Mouse (Mus musculus): ENCODE data around the gene Stip1. TPM values are rescaled to one million over a fixed set of nuclear protein-coding genes. Genes with fewer than 3 reads are reported as not detected.
A peak's percentile ranks its signal among the peaks of the same experiment; 100 is the strongest.

Stip1 gene
- polyA plus RNA-seq, 1 experiment from 2014 or later: 255 TPM

DNA sequence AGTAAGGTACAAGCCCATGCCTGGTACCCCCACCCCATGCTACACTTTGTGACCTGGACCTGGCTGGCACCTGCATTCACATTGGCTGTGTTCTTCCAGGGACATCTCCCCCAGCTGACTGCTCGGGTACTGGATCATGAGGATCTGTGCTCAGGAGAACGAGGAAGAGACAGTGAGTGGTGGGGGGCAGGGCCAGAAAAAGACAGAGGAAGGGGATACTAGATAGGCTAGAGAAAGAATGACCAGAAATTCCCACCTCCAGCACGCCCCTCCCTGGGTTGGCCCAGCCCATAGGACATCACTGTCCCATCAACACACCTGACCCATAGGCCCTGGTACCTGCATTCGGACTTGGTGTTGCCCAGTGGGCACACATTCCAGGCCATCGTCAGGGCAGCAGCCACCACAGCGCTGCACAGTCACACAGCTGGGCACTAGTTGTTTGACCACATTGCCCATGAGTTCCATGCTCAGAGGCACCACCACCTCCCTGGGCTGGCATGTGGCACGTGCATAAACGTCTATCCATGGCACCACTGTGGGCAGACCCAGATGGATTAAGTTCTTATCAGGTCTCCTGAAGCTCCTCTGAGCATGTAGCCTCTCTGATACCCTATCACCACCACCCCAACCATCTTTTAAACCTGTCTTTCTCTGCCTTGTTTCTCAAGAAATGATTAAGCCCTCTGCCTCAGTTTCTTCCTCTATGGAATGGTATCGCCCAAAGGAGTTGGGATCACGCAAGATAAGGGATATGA, 53.6 kb downstream of the Stip1 start:
- ATAC-seq (ENCODE audit: insufficient read depth) (no peak), DNase-seq (no peak)
- Histone ChIP-seq H3K4me3 (ENCODE audit: low read depth, low read length) (peak overlapping the region; percentile 85), H3K9me3 (ENCODE audit: low read depth, low read length) (no peaks in the 10 kb centered on the region), H3K27me3 (ENCODE audit: insufficient read depth, low read length) (no peaks in the 10 kb centered on the region), H3K4me2 (peak overlapping the region; percentile 82), H3K27ac (ENCODE audit: low read depth) (no peak overlapping the region; the same call in 1 of the 2 replicates), H3K9ac (peak overlapping the region; percentile 83), H3K4me1 (ENCODE audit: insufficient read depth) (peaks cover under 1% of the 10 kb centered on the region), H3K36me3 (ENCODE audit: insufficient read depth) (peaks cover 33% of the 10 kb centered on the region)
- 75% methylated on average over 10 of the region's 10 CpGs for WGBS
- TF ChIP-seq CTCF (IDR thresholded peaks at IDR 0.05; ENCODE audit: low read depth): no peak

DNA sequence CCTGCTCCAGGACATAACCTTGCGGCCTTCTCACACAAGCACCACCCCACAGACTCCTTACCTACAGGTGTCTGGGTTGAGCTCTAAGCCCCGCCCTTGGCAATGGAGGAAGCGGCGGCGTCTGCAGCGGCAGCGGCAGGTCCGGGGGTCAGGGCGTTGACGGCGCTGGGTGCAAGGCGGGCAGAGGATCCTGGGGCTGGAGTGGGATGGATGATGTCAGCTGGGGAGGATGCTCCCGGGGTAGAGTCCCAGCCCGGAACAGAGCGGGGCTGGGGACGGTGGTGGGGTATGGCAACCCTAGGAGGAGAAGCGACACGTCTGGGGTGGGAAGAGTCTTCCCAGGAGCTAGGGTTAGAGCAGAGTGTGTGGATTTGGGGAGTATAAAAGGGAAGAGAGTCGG, 54.5 kb downstream of the Stip1 start:
- H3K36me3 ChIP-seq (ENCODE audit: insufficient read depth): peaks cover 33% of the 10 kb centered on the region
- peaks cover 4% of the 10 kb centered on the region for H3K4me1 ChIP-seq (ENCODE audit: insufficient read depth)
- DNase-seq (no peak), ATAC-seq (ENCODE audit: insufficient read depth) (no peak)
- TF ChIP-seq CTCF (IDR thresholded peaks at IDR 0.05; ENCODE audit: low read depth): no peak
- H3K9ac ChIP-seq: no peak overlapping the region
- H3K9me3 ChIP-seq (ENCODE audit: low read depth, low read length): no peaks in the 10 kb centered on the region
- no peak overlapping the region for H3K4me3 ChIP-seq (ENCODE audit: low read depth, low read length)
- H3K27me3 ChIP-seq (ENCODE audit: insufficient read depth, low read length): no peaks in the 10 kb centered on the region
- no peak overlapping the region for H3K4me2 ChIP-seq
- no peak overlapping the region for H3K27ac ChIP-seq (ENCODE audit: low read depth)
- WGBS: 85% methylated on average over 19 of the region's 19 CpGs

- Histone ChIP-seq H3K4me2 (no peak overlapping the region), H3K27ac (ENCODE audit: low read depth) (no peak overlapping the region), H3K36me3 (ENCODE audit: insufficient read depth) (peaks cover 35% of the 10 kb centered on the region), H3K4me3 (ENCODE audit: low read depth, low read length) (no peak overlapping the region), H3K9me3 (ENCODE audit: low read depth, low read length) (no peaks in the 10 kb centered on the region), H3K9ac (no peak overlapping the region), H3K27me3 (ENCODE audit: insufficient read depth, low read length) (no peaks in the 10 kb centered on the region), H3K4me1 (ENCODE audit: insufficient read depth) (peaks cover 9% of the 10 kb centered on the region)
- no peak for TF ChIP-seq CTCF (IDR thresholded peaks at IDR 0.05; ENCODE audit: low read depth)
- no peak for ATAC-seq (ENCODE audit: insufficient read depth)
- DNase-seq: no peak
- 95% methylated on average over 5 of the region's 5 CpGs for WGBS
Observed at GRCm38 (mm10) chr19:6983621-6984020, 56.1 kb downstream of the Stip1 start.

DNA sequence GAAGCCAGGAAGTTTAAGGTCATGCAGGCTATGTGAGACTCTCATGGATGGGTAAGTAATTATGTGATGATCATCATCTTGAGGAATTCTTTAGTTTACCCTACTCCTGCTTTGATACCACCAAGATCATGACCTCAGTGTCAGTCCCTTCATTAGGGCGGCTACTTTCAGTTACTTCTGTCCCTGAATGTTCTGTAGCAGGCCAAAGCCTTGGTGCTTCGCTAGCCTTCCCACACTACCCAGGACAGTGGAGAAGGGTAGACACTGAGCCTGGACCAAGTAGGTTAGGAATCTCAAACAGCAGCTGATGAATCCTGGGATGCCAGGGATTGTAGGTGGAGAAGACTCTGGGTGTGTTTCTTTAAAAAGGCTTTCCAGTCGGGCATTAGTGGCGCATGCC, 58.3 kb downstream of the Stip1 start:
- Histone ChIP-seq H3K27ac (ENCODE audit: low read depth) (no peak overlapping the region), H3K4me1 (ENCODE audit: insufficient read depth) (peaks cover 12% of the 10 kb centered on the region; the same call in 1 of the 2 replicates), H3K27me3 (ENCODE audit: insufficient read depth, low read length) (no peaks in the 10 kb centered on the region), H3K4me3 (ENCODE audit: low read depth, low read length) (no peak overlapping the region), H3K36me3 (ENCODE audit: insufficient read depth) (peaks cover 54% of the 10 kb centered on the region), H3K4me2 (peak overlapping the region; percentile 71), H3K9ac (no peak overlapping the region), H3K9me3 (ENCODE audit: low read depth, low read length) (no peaks in the 10 kb centered on the region)
- no peak for TF ChIP-seq CTCF (IDR thresholded peaks at IDR 0.05; ENCODE audit: low read depth)
- no peak for DNase-seq
- 92% methylated on average over 4 of the region's 4 CpGs for WGBS
- no peak for ATAC-seq (ENCODE audit: insufficient read depth)

DNA sequence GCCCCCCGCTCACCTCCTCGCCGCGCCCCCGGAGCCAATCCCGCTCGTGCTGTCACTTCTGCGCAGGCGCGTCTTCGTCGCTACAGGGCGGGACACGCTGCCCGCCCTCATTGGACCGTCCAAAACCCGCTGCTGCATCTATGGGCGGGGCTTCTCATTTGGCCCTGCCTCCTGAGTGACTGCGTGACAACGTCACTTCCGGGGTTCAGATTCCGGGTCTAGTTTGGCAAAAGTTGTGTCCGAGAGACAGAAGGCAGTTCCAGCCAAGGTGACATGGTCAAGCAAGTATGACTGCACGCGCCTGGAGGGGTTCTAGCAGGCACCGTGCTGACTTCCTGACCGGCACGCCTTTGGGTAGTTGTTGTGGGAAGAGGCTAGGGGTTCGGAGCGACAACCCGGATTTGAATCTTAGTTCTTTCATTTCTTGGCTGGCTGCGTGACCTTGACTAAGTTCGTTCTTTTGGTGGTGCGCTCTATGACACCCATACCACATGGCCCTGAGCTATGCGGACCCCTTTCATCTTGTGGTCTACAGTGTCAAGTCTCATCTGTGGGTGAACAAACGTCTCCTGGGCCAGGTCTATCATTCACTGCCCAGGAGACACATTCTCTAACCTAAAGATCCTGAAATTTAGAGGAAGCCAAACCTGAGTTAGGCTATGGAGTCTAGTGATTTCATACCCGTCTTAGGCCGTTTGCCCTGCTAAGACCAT, 59.2 kb downstream of the Stip1 start, which contains the start of gene Fkbp2:
Gene Fkbp2, minus strand, starts transcription at position 121 of the 713 bp plus-strand sequence.
- no peak for TF ChIP-seq CTCF (IDR thresholded peaks at IDR 0.05; ENCODE audit: low read depth)
- Histone ChIP-seq H3K27me3 (ENCODE audit: insufficient read depth, low read length) (no peaks in the 10 kb centered on the region), H3K4me1 (ENCODE audit: insufficient read depth) (peaks cover 15% of the 10 kb centered on the region; the same call in 1 of the 2 replicates), H3K4me3 (ENCODE audit: low read depth, low read length) (peak within 1 kb of the TSS; percentile 58), H3K36me3 (ENCODE audit: insufficient read depth) (peaks cover 51% of the 10 kb centered on the region), H3K4me2 (peak within 1 kb of the TSS; percentile 71), H3K9ac (peak within 1 kb of the TSS; percentile 79), H3K9me3 (ENCODE audit: low read depth, low read length) (no peaks in the 10 kb centered on the region), H3K27ac (ENCODE audit: low read depth) (peak within 1 kb of the TSS; percentile 89)
- 1% methylated on average over 38 of the region's 38 CpGs for WGBS
- peak; percentile 88 for ATAC-seq (ENCODE audit: insufficient read depth)
- peak; percentile 100 for DNase-seq

GRCm38 (mm10) chr19:6979486-6980380, 60.0 kb downstream of the Stip1 start:
- DNase-seq (peak; percentile 99), ATAC-seq (ENCODE audit: insufficient read depth) (peak; percentile 85)
- Histone ChIP-seq H3K9me3 (ENCODE audit: low read depth, low read length) (no peaks in the 10 kb centered on the region), H3K27ac (ENCODE audit: low read depth) (peak overlapping the region; percentile 89), H3K27me3 (ENCODE audit: insufficient read depth, low read length) (no peaks in the 10 kb centered on the region), H3K4me1 (ENCODE audit: insufficient read depth) (peaks cover 15% of the 10 kb centered on the region; the same call in 1 of the 2 replicates), H3K4me3 (ENCODE audit: low read depth, low read length) (peak overlapping the region; percentile 58), H3K4me2 (peak overlapping the region; percentile 71), H3K36me3 (ENCODE audit: insufficient read depth) (peaks cover 43% of the 10 kb centered on the region), H3K9ac (peak overlapping the region; percentile 79)
- TF ChIP-seq CTCF (IDR thresholded peaks at IDR 0.05; ENCODE audit: low read depth): peak; percentile 76
- WGBS: under 1% methylated on average over 59 of the region's 59 CpGs
